Mouse (Mus musculus) liver, adult 2 months (tissue): ENCODE measurements around the gene Rbp4.

ENCODE experiments used
- CTCF ChIP-seq: fragments of 200-500 bp; IDR thresholded peaks from 2 replicates; pipeline ENCODE4 v1.5.1; 2011; ENCODE audit warnings: low read depth, low read length, control low read depth
- POLR2A ChIP-seq: fragments of 200-500 bp; IDR thresholded peaks from 2 replicates; pipeline ENCODE4 v1.6.1; 2011; ENCODE audit warnings: low read length, control low read depth; ENCODE audit not compliant: insufficient read depth; ENCODE audit errors: extremely low read depth

DNA sequence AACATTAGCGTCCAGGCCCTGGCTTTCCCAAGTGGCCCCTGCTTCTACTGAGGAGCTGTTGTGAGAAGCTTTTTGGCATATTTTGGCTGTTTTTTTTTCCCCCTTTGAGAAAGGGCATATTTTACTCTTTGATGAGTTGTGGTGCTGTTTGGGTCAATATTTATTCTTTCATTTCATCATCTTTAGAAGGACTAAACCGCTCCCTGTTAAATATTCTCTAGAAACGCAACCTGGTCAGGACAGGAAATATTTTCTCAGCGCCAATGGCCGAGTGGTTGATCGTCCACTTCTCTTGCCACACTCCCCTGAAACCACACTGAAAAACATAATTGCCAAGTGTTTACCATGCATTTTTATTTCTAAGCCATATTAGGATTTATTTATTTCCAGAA lies at the start of gene Rbp4:
- TF ChIP-seq POLR2A (no peak), CTCF (no peak)
